Mouse (Mus musculus) CH12.LX (cell line): ENCODE measurements around the gene Kdelr2. TPM values are rescaled to one million over a fixed set of nuclear protein-coding genes. Genes with fewer than 3 reads are reported as not detected.

Experiments
- DNase-seq: peaks from one replicate; pipeline ENCODE4 v3.0.0-alpha.2; 2013; ENCODE audit errors: extremely low read depth
- H3K27ac ChIP-seq: 2 replicates; pipeline ENCODE4 v1.5.1; 2012; ENCODE audit warnings: low read depth, mild to moderate bottlenecking, control low read depth, moderate library complexity; ENCODE audit not compliant: insufficient read depth
- H3K27me3 ChIP-seq: replicated peaks from 2 replicates; pipeline ENCODE3; 2012; ENCODE audit warnings: inconsistent platforms
- H3K36me3 ChIP-seq, 2 experiments: replicated peaks in 1 of 2; 2 replicates each; pipeline versions ENCODE3 to v1.6.1; 2012; ENCODE audit warnings: inconsistent platforms in 1 of 2, low read length in 1 of 2, mild to moderate bottlenecking in 1 of 2, mixed read lengths in 1 of 2, moderate library complexity in 1 of 2; ENCODE audit not compliant: control insufficient read depth in 1 of 2, insufficient read depth in 1 of 2
- H3K4me1 ChIP-seq, 2 experiments: 2 replicates each; pipeline ENCODE4 v1.6.1; 2012; ENCODE audit warnings: inconsistent platforms in 1 of 2, moderate library complexity in 1 of 2; ENCODE audit not compliant: insufficient read depth in 2 of 2, control insufficient read depth in 1 of 2
- H3K4me2 ChIP-seq: 2 replicates; pipeline ENCODE4 v1.6.1; 2012; ENCODE audit warnings: low read depth, mild to moderate bottlenecking, control low read depth; ENCODE audit not compliant: poor library complexity, insufficient read depth, severe bottlenecking
- H3K4me3 ChIP-seq, 3 experiments: fragments of 150-350 bp in 1 of 3; sonication (generic) in 1 of 3; replicated peaks in 1 of 3; 2 replicates each; pipeline versions ENCODE3 to v1.5.1; 2011 to 2012; ENCODE audit warnings: low read depth in 2 of 3, low read length in 2 of 3, mild to moderate bottlenecking in 2 of 3, moderate library complexity in 2 of 3, control low read depth in 1 of 3, improper control_type of control experiment in 1 of 3, inconsistent platforms in 1 of 3, mixed read lengths in 1 of 3; ENCODE audit not compliant: poor library complexity in 1 of 3
- H3K79me2 ChIP-seq: replicated peaks from 2 replicates; pipeline ENCODE4 v1.6.1; 2012; ENCODE audit warnings: mild to moderate bottlenecking, moderate library complexity; ENCODE audit not compliant: control insufficient read depth, poor library complexity, insufficient read depth, severe bottlenecking; ENCODE audit errors: extremely low read depth
- H3K9ac ChIP-seq: 2 replicates; pipeline ENCODE4 v1.6.1; 2012; ENCODE audit warnings: low read depth, mild to moderate bottlenecking, control low read depth, moderate library complexity; ENCODE audit not compliant: insufficient read depth
- H3K9me3 ChIP-seq: replicated peaks from 2 replicates; pipeline ENCODE3; 2012; ENCODE audit warnings: low read length, inconsistent platforms, mixed read lengths
- CTCF ChIP-seq, 2 experiments: IDR thresholded peaks in 1 of 2; conservative IDR thresholded peaks in 1 of 2; 2 replicates each; pipeline ENCODE4 v1.5.1; 2011 to 2012; ENCODE audit warnings: low read depth in 2 of 2, low read length in 2 of 2, improper control_type of control experiment in 1 of 2, inconsistent platforms in 1 of 2, mild to moderate bottlenecking in 1 of 2, moderate library complexity in 1 of 2
- E2F4 ChIP-seq: IDR thresholded peaks from 2 replicates; pipeline ENCODE4 v1.6.1; 2011; ENCODE audit warnings: low read depth, low read length, improper control_type of control experiment; ENCODE audit not compliant: insufficient replicate concordance
- ELF1 ChIP-seq: IDR thresholded peaks from 2 replicates; pipeline ENCODE4 v1.6.1; 2014; ENCODE audit warnings: low read depth, mild to moderate bottlenecking, inconsistent platforms, low read length, improper control_type of control experiment
- EP300 ChIP-seq: IDR thresholded peaks from 2 replicates; pipeline ENCODE4 v1.6.1; 2011; ENCODE audit warnings: low read length, improper control_type of control experiment
- HCFC1 ChIP-seq: IDR thresholded peaks from 2 replicates; pipeline ENCODE4 v1.6.1; 2012; ENCODE audit warnings: low read depth, mild to moderate bottlenecking, inconsistent platforms, low read length, improper control_type of control experiment
- IRF4 ChIP-seq: IDR thresholded peaks from 2 replicates; pipeline ENCODE4 v1.6.1; 2014; ENCODE audit warnings: low read depth, mild to moderate bottlenecking, inconsistent platforms, low read length, improper control_type of control experiment
- KAT2A ChIP-seq: IDR thresholded peaks from 2 replicates; pipeline ENCODE4 v1.6.1; 2012; ENCODE audit warnings: low read length, improper control_type of control experiment, inconsistent platforms; ENCODE audit not compliant: insufficient replicate concordance
- MAZ ChIP-seq: IDR thresholded peaks from 2 replicates; pipeline ENCODE4 v1.6.1; 2012; ENCODE audit warnings: low read depth, mild to moderate bottlenecking, inconsistent platforms, low read length, improper control_type of control experiment, moderate library complexity
- MEF2A ChIP-seq: IDR thresholded peaks from 2 replicates; pipeline ENCODE4 v1.6.1; 2014; ENCODE audit warnings: low read depth, mild to moderate bottlenecking, inconsistent platforms, low read length, improper control_type of control experiment, borderline replicate concordance
- MXI1 ChIP-seq: IDR thresholded peaks from 2 replicates; pipeline ENCODE4 v1.6.1; 2011; ENCODE audit warnings: mild to moderate bottlenecking, low read depth, low read length, improper control_type of control experiment
- NRF1 ChIP-seq: IDR thresholded peaks from 2 replicates; pipeline ENCODE4 v1.6.1; 2014; ENCODE audit warnings: low read depth, mild to moderate bottlenecking, inconsistent platforms, low read length, improper control_type of control experiment, moderate library complexity
- PAX5 ChIP-seq: IDR thresholded peaks from 2 replicates; pipeline ENCODE4 v1.6.1; 2012; ENCODE audit warnings: low read length, inconsistent platforms, mixed read lengths
- RCOR1 ChIP-seq: conservative IDR thresholded peaks from 2 replicates; pipeline ENCODE4 v1.6.1; 2012; ENCODE audit warnings: low read depth, mild to moderate bottlenecking, inconsistent platforms, low read length, improper control_type of control experiment
- SIN3A ChIP-seq: IDR thresholded peaks from 2 replicates; pipeline ENCODE4 v1.6.1; 2012; ENCODE audit warnings: low read length, improper control_type of control experiment, inconsistent platforms
- SMC3 ChIP-seq: IDR thresholded peaks from 2 replicates; pipeline ENCODE4 v1.6.1; 2011; ENCODE audit warnings: low read depth, low read length, improper control_type of control experiment
- USF1 ChIP-seq: IDR thresholded peaks from 2 replicates; pipeline ENCODE4 v1.6.1; 2014; ENCODE audit warnings: low read depth, mild to moderate bottlenecking, inconsistent platforms, low read length, improper control_type of control experiment
- USF2 ChIP-seq: conservative IDR thresholded peaks from 2 replicates; pipeline ENCODE4 v1.6.1; 2011; ENCODE audit warnings: low read depth, low read length, improper control_type of control experiment
- ZC3H11A ChIP-seq: IDR thresholded peaks from 2 replicates; pipeline ENCODE4 v1.6.1; 2012; ENCODE audit warnings: low read depth, mild to moderate bottlenecking, inconsistent platforms, low read length, improper control_type of control experiment
- ZKSCAN1 ChIP-seq: IDR thresholded peaks from 2 replicates; pipeline ENCODE4 v1.6.1; 2012; ENCODE audit warnings: low read depth, inconsistent platforms, low read length, improper control_type of control experiment, borderline replicate concordance
- ZMIZ1 ChIP-seq: IDR thresholded peaks from 2 replicates; pipeline ENCODE4 v1.6.1; 2012; ENCODE audit warnings: low read depth, mild to moderate bottlenecking, inconsistent platforms, low read length, improper control_type of control experiment
- dilution Hi-C: fragments of 300-500 bp; cut with MboI; formaldehyde crosslinking; loops from 2 replicates; pipeline ENCODE4 v1.14.3; 2020; ENCODE audit warnings: low sequenced_read_pairs; ENCODE audit not compliant: extremely low pct_unique_long_range_greater_than_20kb, extremely low pct_ligation_motif_present
- in situ Hi-C: fragments of 300-500 bp; cut with MboI; formaldehyde crosslinking; loops from 3 replicates; pipeline ENCODE4 v1.14.3; 2019; ENCODE audit warnings: low sequenced_read_pairs, low pct_ligation_motif_present, low pct_unique_long_range_greater_than_20kb, mixed read lengths
- polyA plus RNA-seq: library from polyadenylated mRNA; unstranded; fragments of >175 nt; gene quantifications from 2 replicates; pipeline ENCODE4 v1.2.1, GENCODE M21; 2012; ENCODE audit warnings: low read depth; ENCODE audit not compliant: insufficient read length
- total RNA-seq, 2 experiments: library from RNA; depleted of rRNA; stranded (reverse); fragments of 300-350 nt in 1 of 2; fragments of >200 nt in 1 of 2; gene quantifications; 2 replicates each; pipeline ENCODE4 v1.2.3; 2012 to 2014

Gene Kdelr2
- total and polyA plus RNA-seq, 3 experiments, result 75.7 to 117 (median 77.7) TPM

GRCm38 (mm10) chr5:143371146-143371510, 32.5 kb upstream of the Kdelr2 start:
- no peak overlapping the region for H3K4me2 ChIP-seq
- H3K9me3 ChIP-seq, result peaks cover under 1% of the 10 kb centered on the region
- H3K4me3 ChIP-seq, result no peak overlapping the region
- peaks cover 79% of the 10 kb centered on the region for H3K27me3 ChIP-seq
- TF ChIP-seq MXI1 (no peak), NRF1 (no peak), ELF1 (no peak), USF2 (no peak), ZKSCAN1 (no peak), SMC3 (no peak), ZMIZ1 (no peak), USF1 (no peak), CTCF (conservative IDR thresholded peaks at IDR 0.05 in 1 of 2, IDR thresholded peaks at IDR 0.05 in 1 of 2; ENCODE audit: low read depth in 2 of 2, low read length in 2 of 2) (no peak), PAX5 (no peak), MEF2A (no peak), IRF4 (no peak), SIN3A (no peak), HCFC1 (no peak), ZC3H11A (no peak), EP300 (no peak), KAT2A (no peak)
- no peaks in the 10 kb centered on the region for H3K79me2 ChIP-seq
- H3K27ac ChIP-seq, result no peak overlapping the region
- in situ Hi-C loops, result no loop called here
- H3K9ac ChIP-seq, result no peak overlapping the region
- H3K36me3 ChIP-seq, result no peaks in the 10 kb centered on the region
- no peak for DNase-seq
- peaks cover 0 to 4% of the 10 kb centered on the region in 2 experiments; a peak in 1 of 4 replicates for H3K4me1 ChIP-seq
- dilution Hi-C loops, result no loop called here

DNA sequence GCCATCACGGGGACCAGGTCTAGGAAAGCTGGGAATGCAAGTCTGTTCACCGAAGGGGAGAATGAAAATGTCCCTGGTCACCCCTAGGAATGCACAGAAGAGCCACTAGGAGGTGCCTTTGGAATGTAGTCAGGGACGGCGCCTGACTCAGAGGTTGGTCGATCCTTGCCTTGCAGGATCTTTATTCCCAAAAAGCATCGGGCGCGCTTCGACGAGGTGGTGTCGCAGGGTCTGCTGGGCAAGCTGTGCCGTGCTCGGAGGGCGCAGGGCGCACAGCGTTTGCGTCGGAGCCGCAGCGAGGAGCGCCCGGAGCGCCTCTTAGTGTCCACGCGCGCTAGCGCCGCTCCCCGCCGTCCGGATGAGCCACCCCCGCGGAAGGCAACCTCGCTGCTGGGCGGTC, 30.8 kb upstream of the Kdelr2 start:
- TF ChIP-seq ELF1 (no peak), USF1 (no peak), USF2 (no peak), RCOR1 (no peak), HCFC1 (no peak), ZMIZ1 (no peak), E2F4 (no peak), MEF2A (no peak), IRF4 (no peak), KAT2A (no peak), MAZ (no peak)
- peaks cover 0 to 4% of the 10 kb centered on the region in 2 experiments; a peak in 1 of 4 replicates for H3K4me1 ChIP-seq
- no peaks in the 10 kb centered on the region for H3K79me2 ChIP-seq
- dilution Hi-C loops (no loop called here), in situ Hi-C loops (no loop called here)
- H3K9ac ChIP-seq, result no peak overlapping the region
- no peak overlapping the region for H3K4me2 ChIP-seq
- H3K27ac ChIP-seq, result no peak overlapping the region
- H3K27me3 ChIP-seq, result peaks cover 73% of the 10 kb centered on the region
- peaks cover 10% of the 10 kb centered on the region for H3K9me3 ChIP-seq
- H3K4me3 ChIP-seq, result no peak overlapping the region
- no peaks in the 10 kb centered on the region for H3K36me3 ChIP-seq
- DNase-seq, result no peak
